Mouse (Mus musculus): ENCODE results near the gene Cab39l. TPM values are rescaled to one million over a fixed set of nuclear protein-coding genes. Genes with fewer than 3 reads are reported as not detected.
A peak's percentile ranks its signal among the peaks of the same experiment; 100 is the strongest.

The Cab39l gene
- polyA plus RNA-seq, 1 experiment from 2014 or later: 35.5 TPM

- Histone ChIP-seq H3K4me3 (replicated peaks) (peak overlapping the region; percentile 83), H3K9ac (peak overlapping the region; percentile 82), H3K27me3 (no peaks in the 10 kb centered on the region), H3K27ac (peak overlapping the region; percentile 79; the same call in 1 of the 2 replicates), H3K4me2 (peak overlapping the region; percentile 64), H3K4me1 (peaks cover 9% of the 10 kb centered on the region), H3K36me3 (replicated peaks) (no peaks in the 10 kb centered on the region), H3K9me3 (no peaks in the 10 kb centered on the region)
- whole genome bisulfite sequencing: 15% methylated on average over 6 of the region's 6 CpGs
- ATAC-seq (ENCODE audit: low FRiP score): no peak
These were observed 667 bp downstream of the Cab39l start for GRCm38 (mm10) chr14:59441472-59441805.

DNA sequence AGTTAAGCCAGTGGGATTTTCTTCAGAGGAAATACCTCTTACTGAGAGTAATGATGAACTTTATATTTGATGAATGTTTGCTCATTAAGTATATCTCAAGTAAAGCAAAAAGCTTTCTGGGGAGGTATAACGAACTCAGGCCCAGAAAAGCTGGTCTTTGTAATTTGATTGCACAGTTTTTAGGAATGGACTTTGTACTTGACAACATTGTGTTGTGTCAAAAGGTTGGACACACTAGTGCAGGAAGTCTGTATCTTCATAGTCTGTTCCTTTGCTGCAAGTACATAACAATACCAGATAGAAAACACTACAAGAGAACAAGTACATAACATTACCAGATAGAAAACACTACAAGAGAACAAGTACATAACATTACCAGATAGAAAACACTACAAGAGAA, 4.6 kb downstream of the Cab39l start:
- Histone ChIP-seq H3K36me3 (replicated peaks) (no peaks in the 10 kb centered on the region), H3K27ac (no peak overlapping the region), H3K27me3 (no peaks in the 10 kb centered on the region), H3K4me2 (no peak overlapping the region), H3K4me3 (replicated peaks) (no peak overlapping the region), H3K9me3 (peaks cover 6% of the 10 kb centered on the region; the same call in 1 of the 2 replicates), H3K9ac (no peak overlapping the region), H3K4me1 (no peaks in the 10 kb centered on the region)
- 72% methylated on average over 1 of the region's 1 CpGs for WGBS
- no peak for ATAC-seq (ENCODE audit: low FRiP score)

DNA sequence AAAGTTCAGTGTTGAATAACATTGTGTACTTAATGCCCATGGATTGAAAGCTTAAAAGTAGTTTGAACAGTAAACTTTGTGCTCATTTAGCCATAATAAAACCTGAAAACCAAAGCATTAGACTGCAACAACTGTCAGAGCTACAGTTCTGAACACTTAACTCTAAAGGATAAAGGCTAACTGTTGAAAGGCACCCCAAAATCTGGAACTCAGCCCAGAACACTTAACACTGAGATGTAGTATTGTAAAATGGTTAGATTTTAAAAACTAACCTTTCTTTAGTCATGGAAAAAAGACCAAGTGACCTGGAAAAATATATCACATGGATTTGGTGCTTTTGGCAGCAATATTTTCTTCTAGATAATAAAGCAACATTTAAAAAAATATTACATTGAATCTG, 7.2 kb downstream of the Cab39l start:
- no peak overlapping the region for H3K9ac ChIP-seq
- H3K4me3 ChIP-seq (replicated peaks): no peak overlapping the region
- H3K36me3 ChIP-seq (replicated peaks): no peaks in the 10 kb centered on the region
- no peak for ATAC-seq (ENCODE audit: low FRiP score)
- H3K4me1 ChIP-seq: no peaks in the 10 kb centered on the region
- no peak overlapping the region for H3K4me2 ChIP-seq
- H3K27me3 ChIP-seq: no peaks in the 10 kb centered on the region
- H3K9me3 ChIP-seq: peaks cover 6% of the 10 kb centered on the region; the same call in 1 of the 2 replicates
- no peak overlapping the region for H3K27ac ChIP-seq

GRCm38 (mm10) chr14:59466503-59466902, 25.7 kb downstream of the Cab39l start:
- H3K9ac ChIP-seq: no peak overlapping the region
- ATAC-seq (ENCODE audit: low FRiP score): no peak
- WGBS: 93% methylated on average over 2 of the region's 2 CpGs

DNA sequence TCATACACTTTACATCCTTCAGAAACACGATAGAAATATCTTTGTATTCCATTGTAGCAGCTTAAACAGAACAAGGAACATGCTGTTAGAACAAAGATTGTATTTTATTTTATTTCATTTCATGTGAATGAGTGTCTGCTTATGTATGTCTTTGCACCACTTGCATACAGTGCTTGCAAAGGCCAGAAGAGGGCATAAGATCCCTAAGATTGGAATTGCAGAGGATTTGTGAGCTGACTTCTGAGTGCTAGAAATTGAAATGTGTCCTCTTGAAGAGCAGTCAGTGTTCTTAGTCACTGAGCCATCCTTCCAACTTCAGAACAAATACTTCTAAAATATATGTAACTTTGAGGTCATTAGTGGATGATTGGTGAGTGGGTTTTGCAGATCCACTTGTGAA, 27.0 kb downstream of the Cab39l start:
- Histone ChIP-seq H3K4me1 (no peaks in the 10 kb centered on the region), H3K4me2 (no peak overlapping the region), H3K4me3 (replicated peaks) (no peak overlapping the region), H3K36me3 (replicated peaks) (no peaks in the 10 kb centered on the region), H3K27ac (no peak overlapping the region), H3K27me3 (no peaks in the 10 kb centered on the region), H3K9ac (no peak overlapping the region), H3K9me3 (no peaks in the 10 kb centered on the region)
- ATAC-seq (ENCODE audit: low FRiP score): no peak
- whole genome bisulfite sequencing: 68% methylated on average over 1 of the region's 1 CpGs

More at GRCm38 (mm10) chr14:59466503-59466902, 25.7 kb downstream of the Cab39l start:
- H3K36me3 ChIP-seq (replicated peaks): no peaks in the 10 kb centered on the region
- no peaks in the 10 kb centered on the region for H3K27me3 ChIP-seq
- no peak overlapping the region for H3K27ac ChIP-seq
- H3K4me2 ChIP-seq: no peak overlapping the region
- H3K9me3 ChIP-seq: no peaks in the 10 kb centered on the region
- no peak overlapping the region for H3K4me3 ChIP-seq (replicated peaks)
- H3K4me1 ChIP-seq: no peaks in the 10 kb centered on the region

- no peak overlapping the region for H3K4me2 ChIP-seq
- no peak for ATAC-seq (ENCODE audit: low FRiP score)
- no peaks in the 10 kb centered on the region for H3K27me3 ChIP-seq
These were observed 30.0 kb downstream of the Cab39l start for GRCm38 (mm10) chr14:59470781-59471180.

GRCm38 (mm10) chr14:59478699-59479098, 37.9 kb downstream of the Cab39l start:
- Histone ChIP-seq H3K4me1 (no peaks in the 10 kb centered on the region), H3K9ac (no peak overlapping the region), H3K27ac (no peak overlapping the region), H3K4me2 (no peak overlapping the region), H3K27me3 (no peaks in the 10 kb centered on the region), H3K9me3 (no peaks in the 10 kb centered on the region), H3K36me3 (replicated peaks) (no peaks in the 10 kb centered on the region), H3K4me3 (replicated peaks) (no peak overlapping the region)
- WGBS: 75% methylated on average over 6 of the region's 6 CpGs
- ATAC-seq (ENCODE audit: low FRiP score): no peak

More at GRCm38 (mm10) chr14:59470781-59471180, 30.0 kb downstream of the Cab39l start:
- Histone ChIP-seq H3K9ac (no peak overlapping the region), H3K4me3 (replicated peaks) (no peak overlapping the region), H3K4me1 (no peaks in the 10 kb centered on the region), H3K36me3 (replicated peaks) (no peaks in the 10 kb centered on the region), H3K27ac (no peak overlapping the region), H3K9me3 (no peaks in the 10 kb centered on the region)
- 89% methylated on average over 1 of the region's 1 CpGs for WGBS

DNA sequence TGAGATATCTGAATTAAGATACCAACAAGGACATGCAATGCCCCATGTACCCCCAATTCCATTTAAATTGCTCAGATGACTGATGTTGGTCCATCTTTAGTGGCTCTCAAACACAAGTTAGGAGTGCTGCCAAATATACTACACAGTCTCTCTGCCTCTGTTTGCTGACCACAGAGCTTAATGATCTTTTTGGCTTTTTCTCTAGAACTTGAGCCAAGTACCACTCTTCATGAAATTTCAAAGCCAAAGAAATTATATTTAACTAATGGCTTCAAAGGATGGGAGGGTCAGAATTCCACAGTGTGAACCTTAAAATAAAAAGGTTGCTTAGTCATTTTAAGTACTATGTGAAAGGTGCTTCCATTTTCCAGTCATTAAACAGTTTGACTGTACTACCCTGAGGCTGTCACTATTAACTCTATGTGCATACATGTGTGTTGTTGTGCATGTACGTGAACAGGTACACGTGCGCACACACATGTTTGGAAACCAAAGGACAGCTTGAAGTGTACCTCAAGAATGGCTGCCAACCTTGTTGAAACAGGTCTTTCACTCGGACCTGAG, 44.6 kb downstream of the Cab39l start:
- Histone ChIP-seq H3K4me2 (no peak overlapping the region), H3K27me3 (no peaks in the 10 kb centered on the region), H3K9me3 (no peaks in the 10 kb centered on the region), H3K4me3 (replicated peaks) (no peak overlapping the region), H3K27ac (no peak overlapping the region), H3K9ac (no peak overlapping the region), H3K36me3 (replicated peaks) (no peaks in the 10 kb centered on the region), H3K4me1 (no peaks in the 10 kb centered on the region)
- no peak for ATAC-seq (ENCODE audit: low FRiP score)
- 95% methylated on average over 4 of the region's 4 CpGs for WGBS

GRCm38 (mm10) chr14:59492376-59492775, 51.6 kb downstream of the Cab39l start:
- Histone ChIP-seq H3K27me3 (no peaks in the 10 kb centered on the region), H3K36me3 (replicated peaks) (no peaks in the 10 kb centered on the region), H3K4me3 (replicated peaks) (no peak overlapping the region), H3K4me2 (no peak overlapping the region), H3K4me1 (no peaks in the 10 kb centered on the region), H3K9me3 (no peaks in the 10 kb centered on the region), H3K9ac (no peak overlapping the region), H3K27ac (no peak overlapping the region)
- no peak for ATAC-seq (ENCODE audit: low FRiP score)
- 89% methylated on average over 4 of the region's 4 CpGs for WGBS

GRCm38 (mm10) chr14:59497928-59498327, 57.2 kb downstream of the Cab39l start:
- WGBS: 91% methylated on average over 5 of the region's 5 CpGs
- Histone ChIP-seq H3K4me3 (replicated peaks) (no peak overlapping the region), H3K4me2 (no peak overlapping the region), H3K27ac (no peak overlapping the region), H3K36me3 (replicated peaks) (no peaks in the 10 kb centered on the region), H3K27me3 (no peaks in the 10 kb centered on the region), H3K9ac (no peak overlapping the region), H3K4me1 (no peaks in the 10 kb centered on the region), H3K9me3 (no peaks in the 10 kb centered on the region)
- ATAC-seq (ENCODE audit: low FRiP score): no peak

- no peaks in the 10 kb centered on the region for H3K4me1 ChIP-seq
- H3K9ac ChIP-seq: no peak overlapping the region
- no peak overlapping the region for H3K4me3 ChIP-seq (replicated peaks)
- H3K27me3 ChIP-seq: no peaks in the 10 kb centered on the region
- WGBS: 91% methylated on average over 8 of the region's 8 CpGs
- no peaks in the 10 kb centered on the region for H3K9me3 ChIP-seq
- no peak overlapping the region for H3K27ac ChIP-seq
- no peaks in the 10 kb centered on the region for H3K36me3 ChIP-seq (replicated peaks)
- ATAC-seq (ENCODE audit: low FRiP score): no peak
- no peak overlapping the region for H3K4me2 ChIP-seq
These were observed 64.1 kb downstream of the Cab39l start for GRCm38 (mm10) chr14:59504831-59505230.

DNA sequence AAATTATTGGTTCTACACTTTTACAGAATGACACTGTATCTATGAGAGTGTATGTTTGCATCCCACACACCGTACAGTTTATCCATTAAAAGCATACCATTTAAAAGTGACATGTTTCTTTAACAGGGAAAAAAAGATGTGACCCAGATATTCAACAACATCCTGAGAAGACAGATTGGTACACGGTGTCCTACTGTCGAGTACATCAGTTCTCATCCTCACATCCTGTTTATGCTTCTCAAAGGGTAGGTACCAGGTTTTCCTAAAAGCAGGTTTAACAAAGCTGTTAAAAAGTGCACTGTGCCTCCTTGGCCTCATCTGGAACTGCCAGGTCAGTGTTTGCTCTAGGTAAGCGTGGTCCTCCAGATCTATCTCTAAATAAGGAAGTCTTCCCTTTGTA, 65.4 kb downstream of the Cab39l start:
- Histone ChIP-seq H3K4me3 (replicated peaks) (no peak overlapping the region), H3K9me3 (no peaks in the 10 kb centered on the region), H3K36me3 (replicated peaks) (no peaks in the 10 kb centered on the region), H3K9ac (no peak overlapping the region), H3K4me2 (no peak overlapping the region), H3K27me3 (no peaks in the 10 kb centered on the region), H3K4me1 (no peaks in the 10 kb centered on the region), H3K27ac (no peak overlapping the region)
- WGBS: 95% methylated on average over 4 of the region's 4 CpGs
- ATAC-seq (ENCODE audit: low FRiP score): no peak

GRCm38 (mm10) chr14:59513922-59514444, 73.2 kb downstream of the Cab39l start:
- no peak for ATAC-seq (ENCODE audit: low FRiP score)
- no peaks in the 10 kb centered on the region for H3K4me1 ChIP-seq
- H3K27me3 ChIP-seq: no peaks in the 10 kb centered on the region
- no peak overlapping the region for H3K4me2 ChIP-seq
- H3K9me3 ChIP-seq: no peaks in the 10 kb centered on the region
- H3K4me3 ChIP-seq (replicated peaks): no peak overlapping the region
- H3K9ac ChIP-seq: no peak overlapping the region
- no peaks in the 10 kb centered on the region for H3K36me3 ChIP-seq (replicated peaks)
- 87% methylated on average over 6 of the region's 6 CpGs for WGBS
- no peak overlapping the region for H3K27ac ChIP-seq
